Mouse (Mus musculus) duodenum, adult 2 months (tissue): Measurements from ENCODE around the gene Fcgr1. TPM values are rescaled to one million over a fixed set of nuclear protein-coding genes. Genes with fewer than 3 reads are reported as not detected.

Source experiments
- polyA plus RNA-seq: library from polyadenylated mRNA; depleted of rRNA; stranded (reverse); fragments of >200 nt; gene quantifications from 2 replicates; pipeline ENCODE4 v1.2.3, GENCODE M21; 2012; ENCODE audit warnings: low replicate concordance; rRNA removed

Gene Fcgr1
- 0.86 and 1.4 TPM in 2 replicates for polyA plus RNA-seq

GRCm38 (mm10) chr3:96293787-96294186 lies at the start of gene Fcgr1:
Gene Fcgr1 (minus strand): TSS chr3:96293969.

DNA sequence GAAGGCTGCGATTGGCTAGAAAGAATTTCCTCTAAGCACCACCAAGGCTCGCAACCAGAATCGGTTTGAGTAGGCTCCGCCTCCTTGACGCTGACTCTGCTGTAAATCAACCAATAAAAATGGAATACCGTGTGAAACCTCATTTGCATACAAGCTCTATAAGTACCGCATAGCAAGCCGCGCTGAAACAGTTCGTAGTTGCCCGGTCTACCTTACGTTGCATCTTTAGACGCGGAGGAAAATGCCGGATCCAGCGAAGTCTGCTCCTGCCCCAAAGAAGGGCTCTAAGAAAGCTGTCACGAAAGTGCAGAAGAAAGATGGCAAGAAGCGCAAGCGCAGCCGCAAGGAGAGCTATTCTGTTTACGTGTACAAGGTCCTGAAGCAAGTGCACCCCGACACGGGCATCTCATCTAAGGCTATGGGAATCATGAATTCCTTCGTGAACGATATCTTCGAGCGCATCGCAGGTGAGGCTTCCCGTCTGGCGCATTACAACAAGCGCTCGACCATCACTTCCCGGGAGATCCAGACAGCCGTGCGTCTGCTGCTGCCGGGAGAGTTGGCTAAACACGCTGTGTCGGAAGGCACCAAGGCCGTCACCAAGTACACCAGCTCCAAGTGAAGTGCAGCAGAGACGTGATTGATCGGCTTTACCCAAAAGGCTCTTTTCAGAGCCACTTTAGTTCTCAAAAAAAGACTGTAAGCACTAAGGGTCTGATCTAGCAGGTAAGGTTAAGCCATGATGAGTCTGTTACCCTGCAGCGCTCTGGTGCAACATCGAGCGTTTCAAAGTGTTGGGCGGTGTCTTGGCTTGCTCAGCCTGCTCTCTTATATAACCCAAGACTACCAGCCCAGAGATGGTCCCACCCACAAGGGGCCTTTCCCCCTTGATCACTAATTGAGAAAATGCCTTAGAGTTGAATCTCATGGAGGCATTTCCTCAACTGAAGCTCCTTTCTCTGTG lies 24.0 kb downstream of the Fcgr1 start, which contains the start of gene Hist2h2bb:
Gene Hist2h2bb, plus strand, starts transcription at position 242 of the 964 bp plus-strand sequence.

GRCm38 (mm10) chr3:96268051-96268775 lies 25.6 kb downstream of the Fcgr1 start, which contains the start of gene Hist2h3b:
Gene Hist2h3b (plus strand): TSS chr3:96268654.

DNA sequence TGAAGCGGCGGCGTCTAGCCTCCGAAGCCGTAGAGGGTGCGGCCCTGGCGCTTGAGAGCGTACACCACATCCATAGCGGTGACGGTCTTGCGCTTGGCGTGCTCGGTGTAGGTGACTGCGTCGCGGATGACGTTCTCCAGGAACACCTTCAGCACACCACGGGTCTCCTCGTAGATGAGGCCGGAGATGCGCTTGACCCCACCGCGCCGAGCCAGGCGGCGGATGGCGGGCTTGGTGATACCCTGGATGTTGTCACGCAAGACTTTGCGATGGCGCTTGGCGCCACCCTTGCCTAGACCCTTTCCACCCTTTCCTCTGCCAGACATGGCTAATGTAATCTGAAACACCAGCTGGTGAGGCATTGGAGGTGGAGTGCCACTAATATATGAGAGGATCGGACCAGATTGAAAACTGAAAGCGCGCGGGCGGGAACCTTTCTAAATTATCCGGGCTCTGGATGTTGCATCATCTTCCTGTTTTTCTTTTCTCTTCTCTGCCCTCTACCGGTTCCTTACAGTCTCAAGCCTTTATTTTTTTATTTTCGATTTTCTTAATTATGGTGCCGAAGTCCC lies 30.7 kb downstream of the Fcgr1 start, which contains the start of gene Hist2h4:
Gene Hist2h4, minus strand, starts transcription at position 333 of the 572 bp plus-strand sequence.

GRCm38 (mm10) chr3:96246427-96246856 lies 47.3 kb downstream of the Fcgr1 start, which contains the start of gene Hist2h3c1:
Gene Hist2h3c1 (plus strand): TSS chr3:96246685.

DNA sequence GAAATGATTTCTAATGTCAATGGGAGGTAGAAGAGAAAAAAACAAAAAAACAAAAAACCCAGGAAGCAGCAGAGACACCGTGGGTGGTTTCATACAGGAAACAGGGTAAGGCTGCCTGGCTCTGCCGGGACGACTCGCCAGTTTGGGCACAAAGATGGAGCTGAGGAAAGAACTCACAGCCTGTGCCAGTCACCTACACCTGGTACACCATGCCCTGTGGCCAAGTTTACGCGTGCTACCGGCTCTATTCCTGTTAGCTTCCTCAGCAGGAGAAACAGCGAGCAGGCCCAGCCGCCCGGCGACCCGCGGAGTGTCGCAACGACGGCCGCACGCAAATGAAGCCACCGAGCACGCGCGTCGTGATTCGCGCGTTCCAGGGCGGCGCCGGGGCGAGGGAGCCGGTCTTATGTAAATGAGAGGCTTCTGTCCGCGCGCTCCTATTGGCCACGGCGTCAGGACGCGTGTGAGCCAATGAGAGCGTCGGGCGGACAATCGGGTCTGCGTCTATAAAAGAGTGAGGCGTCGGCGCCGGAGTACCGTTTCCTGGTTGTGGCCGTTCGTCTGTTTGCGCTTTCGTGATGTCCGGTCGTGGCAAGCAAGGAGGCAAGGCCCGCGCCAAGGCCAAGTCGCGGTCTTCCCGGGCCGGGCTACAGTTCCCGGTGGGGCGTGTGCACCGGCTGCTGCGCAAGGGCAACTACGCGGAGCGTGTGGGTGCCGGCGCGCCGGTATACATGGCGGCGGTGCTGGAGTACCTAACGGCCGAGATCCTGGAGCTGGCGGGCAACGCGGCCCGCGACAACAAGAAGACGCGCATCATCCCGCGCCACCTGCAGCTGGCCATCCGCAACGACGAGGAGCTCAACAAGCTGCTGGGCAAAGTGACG lies 48.5 kb downstream of the Fcgr1 start, which contains the start of gene Hist2h2aa1:
Gene Hist2h2aa1, plus strand, starts transcription at position 495 of the 884 bp plus-strand sequence.

GRCm38 (mm10) chr3:96239949-96240798 lies 53.6 kb downstream of the Fcgr1 start, which contains the start of gene Hist2h2aa2:
Gene Hist2h2aa2 (minus strand): TSS chr3:96240276.

GRCm38 (mm10) chr3:96238954-96239793 lies 54.6 kb downstream of the Fcgr1 start, which contains the start of gene Hist2h3c2:
Gene Hist2h3c2 (minus strand): TSS chr3:96239127.

Other genes with a start within 250 kb of the Fcgr1 start
- gene Vps45, start 235.5 kb downstream of the Fcgr1 start, polyA plus RNA-seq = 3.6 and 4.1 TPM in 2 replicates
- gene Otud7b, start 189.4 kb downstream of the Fcgr1 start, polyA plus RNA-seq = 7.5 and 20.3 TPM in 2 replicates
- 2.7 and 32.2 TPM in 2 replicates for gene Mtmr11, start 132.0 kb downstream of the Fcgr1 start, polyA plus RNA-seq
- gene Sf3b4, start 121.6 kb downstream of the Fcgr1 start, polyA plus RNA-seq = 79.0 and 100 TPM in 2 replicates
- 0.68 and 1.5 TPM in 2 replicates for gene Sv2a, start 112.8 kb downstream of the Fcgr1 start, polyA plus RNA-seq
- gene Bola1, start 74.3 kb downstream of the Fcgr1 start, polyA plus RNA-seq = 60.0 and 61.3 TPM in 2 replicates
- gene Hist2h2ab, start 74.1 kb downstream of the Fcgr1 start, polyA plus RNA-seq = 3.2 and 7.6 TPM in 2 replicates
- 10.9 and 30.0 TPM in 2 replicates for gene Hist2h2ac, start 73.1 kb downstream of the Fcgr1 start, polyA plus RNA-seq
- 0.78 and 2.3 TPM in 2 replicates for gene Hist2h2be, start 72.8 kb downstream of the Fcgr1 start, polyA plus RNA-seq
- 85.3 and 136 TPM in 2 replicates for gene Hist2h3c2, start 54.8 kb downstream of the Fcgr1 start, polyA plus RNA-seq
- gene Hist2h2aa2, start 53.7 kb downstream of the Fcgr1 start, polyA plus RNA-seq = 228 and 312 TPM in 2 replicates
- 143 and 423 TPM in 2 replicates for gene Hist2h2aa1, start 48.5 kb downstream of the Fcgr1 start, polyA plus RNA-seq
- not detected in 2 replicates for gene Hist2h3c1, start 47.3 kb downstream of the Fcgr1 start, polyA plus RNA-seq
- 4.0 and 4.7 TPM in 2 replicates for gene Hist2h4, start 30.7 kb downstream of the Fcgr1 start, polyA plus RNA-seq
- gene Hist2h3b, start 25.3 kb downstream of the Fcgr1 start, polyA plus RNA-seq = 67.4 and 121 TPM in 2 replicates
- gene Hist2h2bb, start 24.2 kb downstream of the Fcgr1 start, polyA plus RNA-seq = 3.7 and 9.2 TPM in 2 replicates
- not detected in 2 replicates for gene BC107364, start 158.3 kb upstream of the Fcgr1 start, polyA plus RNA-seq
- 0.09 TPM in 1 of 2 replicates, not detected in the other for gene Hfe2, start 231.2 kb upstream of the Fcgr1 start, polyA plus RNA-seq